Mouse (Mus musculus) gastrocnemius, postnatal 36 days (tissue): Measurements from ENCODE around the gene Zfand3. TPM values are rescaled to one million over a fixed set of nuclear protein-coding genes. Genes with fewer than 3 reads are reported as not detected.

Source experiments
- DNase-seq, 2 experiments: peaks; one replicate each; pipeline ENCODE4 v3.0.0; 2022
- intact Hi-C: fragments of 180-260 bp; cut with DNase I; formaldehyde crosslinking; loops from one replicate; pipeline ENCODE4 v1.15.1; 2025
- total RNA-seq, 2 experiments: library from RNA; stranded (reverse); gene quantifications; 2 replicates each; pipeline ENCODE4 v1.2.3; 2021

The Zfand3 gene
- total RNA-seq, 2 experiments from 2014 or later: 155 to 159 TPM

GRCm38 (mm10) chr17:30135890-30136289 lies 131.4 kb downstream of the Zfand3 start:
- no peak for DNase-seq
- intact Hi-C loops: no loop called here

GRCm38 (mm10) chr17:30136684-30137083 lies 132.2 kb downstream of the Zfand3 start:
- no peak for DNase-seq
- intact Hi-C loops: no loop called here

- intact Hi-C loops: no loop called here
- no peak for DNase-seq
Observed at GRCm38 (mm10) chr17:30137115-30137514, 132.6 kb downstream of the Zfand3 start.

GRCm38 (mm10) chr17:30144114-30144513 lies 139.6 kb downstream of the Zfand3 start:
- intact Hi-C loops: no loop called here
- DNase-seq: no peak

- no peak for DNase-seq
- intact Hi-C loops: no loop called here
Observed at GRCm38 (mm10) chr17:30145596-30146149, 141.1 kb downstream of the Zfand3 start.

GRCm38 (mm10) chr17:30146555-30146954 lies 142.0 kb downstream of the Zfand3 start:
- no peak for DNase-seq
- intact Hi-C loops: no loop called here

- no peak for DNase-seq
- intact Hi-C loops: no loop called here
Observed at GRCm38 (mm10) chr17:30147897-30148296, 143.4 kb downstream of the Zfand3 start.

- intact Hi-C loops: no loop called here
- no peak for DNase-seq
Observed at GRCm38 (mm10) chr17:30148320-30148719, 143.8 kb downstream of the Zfand3 start.

GRCm38 (mm10) chr17:30149911-30150310 lies 145.4 kb downstream of the Zfand3 start:
- no peak for DNase-seq
- intact Hi-C loops: no loop called here

GRCm38 (mm10) chr17:30154144-30154543 lies 149.6 kb downstream of the Zfand3 start:
- DNase-seq: no peak
- intact Hi-C loops: no loop called here

- no peak for DNase-seq
- intact Hi-C loops: no loop called here
Observed at GRCm38 (mm10) chr17:30154861-30155260, 150.3 kb downstream of the Zfand3 start.

- no peak for DNase-seq
- intact Hi-C loops: no loop called here
Observed at GRCm38 (mm10) chr17:30155411-30155925, 150.9 kb downstream of the Zfand3 start.

- intact Hi-C loops: no loop called here
- no peak for DNase-seq
Observed at GRCm38 (mm10) chr17:30158419-30159108, 154.0 kb downstream of the Zfand3 start.

- intact Hi-C loops: no loop called here
- DNase-seq: no peak
Observed at GRCm38 (mm10) chr17:30159341-30159740, 154.8 kb downstream of the Zfand3 start.

GRCm38 (mm10) chr17:30160823-30161432 lies 156.4 kb downstream of the Zfand3 start:
- intact Hi-C loops: no loop called here
- DNase-seq: no peak

- DNase-seq: no peak
- intact Hi-C loops: loop anchor here (2.0 kb wide), 1 partner anchor 34 kb away; no protein-coding TSS in a partner anchor
Observed at GRCm38 (mm10) chr17:30162983-30163382, 158.4 kb downstream of the Zfand3 start.

GRCm38 (mm10) chr17:30163793-30164192 lies 159.3 kb downstream of the Zfand3 start:
- intact Hi-C loops: loop anchor here (2.0 kb wide), 1 partner anchor 33 kb away; no protein-coding TSS in a partner anchor
- no peak for DNase-seq

- DNase-seq: no peak
- intact Hi-C loops: no loop called here
Observed at GRCm38 (mm10) chr17:30164818-30165217, 160.3 kb downstream of the Zfand3 start.

GRCm38 (mm10) chr17:30177435-30177834 lies 172.9 kb downstream of the Zfand3 start:
- intact Hi-C loops: no loop called here
- DNase-seq: no peak

- DNase-seq: no peak
- intact Hi-C loops: no loop called here
Observed at GRCm38 (mm10) chr17:30178402-30178801, 173.9 kb downstream of the Zfand3 start.

GRCm38 (mm10) chr17:30180197-30180596 lies 175.7 kb downstream of the Zfand3 start:
- intact Hi-C loops: no loop called here
- DNase-seq: no peak

- intact Hi-C loops: no loop called here
- no peak for DNase-seq
Observed at GRCm38 (mm10) chr17:30181554-30181953, 177.0 kb downstream of the Zfand3 start.
